Mouse (Mus musculus) testis, adult 2 months (tissue): ENCODE measurements around the gene Gm36210. TPM values are rescaled to one million over a fixed set of nuclear protein-coding genes. Genes with fewer than 3 reads are reported as not detected.

Experiments used
- H3K27ac ChIP-seq: fragments of 200-500 bp; 2 replicates; pipeline ENCODE4 v1.5.1; 2012; ENCODE audit warnings: low read depth, low read length; ENCODE audit not compliant: control insufficient read depth, insufficient read depth
- H3K27me3 ChIP-seq: fragments of 200-500 bp; 2 replicates; pipeline ENCODE4 v1.6.1; 2012; ENCODE audit warnings: mild to moderate bottlenecking, low read length, moderate library complexity; ENCODE audit not compliant: control insufficient read depth, insufficient read depth
- H3K36me3 ChIP-seq: fragments of 200-500 bp; 2 replicates; pipeline ENCODE4 v1.6.1; 2012; ENCODE audit warnings: mild to moderate bottlenecking, low read length; ENCODE audit not compliant: control insufficient read depth, insufficient read depth
- H3K4me1 ChIP-seq: fragments of 200-500 bp; 2 replicates; pipeline ENCODE4 v1.6.1; 2012; ENCODE audit warnings: low read length; ENCODE audit not compliant: control insufficient read depth, insufficient read depth
- H3K4me3 ChIP-seq: fragments of 200-500 bp; 2 replicates; pipeline ENCODE4 v1.5.1; 2012; ENCODE audit warnings: low read depth, mild to moderate bottlenecking, low read length, moderate library complexity, mixed read lengths; ENCODE audit not compliant: control insufficient read depth
- CTCF ChIP-seq: fragments of 200-500 bp; IDR thresholded peaks from 2 replicates; pipeline ENCODE4 v1.5.1; 2012; ENCODE audit warnings: low read depth, mild to moderate bottlenecking, inconsistent platforms, low read length, moderate library complexity; ENCODE audit not compliant: control insufficient read depth, insufficient read depth, insufficient replicate concordance
- POLR2A ChIP-seq: fragments of 200-500 bp; IDR thresholded peaks from 2 replicates; pipeline ENCODE4 v1.6.1; 2012; ENCODE audit warnings: low read depth, mild to moderate bottlenecking, inconsistent platforms, low read length, moderate library complexity; ENCODE audit not compliant: control insufficient read depth
- polyA plus RNA-seq: library from polyadenylated mRNA; depleted of rRNA; stranded (reverse); fragments of >200 nt; gene quantifications from 2 replicates; pipeline ENCODE4 v1.2.3, GENCODE M21; 2012

Gene Gm36210
- polyA plus RNA-seq, 1 experiment = 0.79 TPM

DNA sequence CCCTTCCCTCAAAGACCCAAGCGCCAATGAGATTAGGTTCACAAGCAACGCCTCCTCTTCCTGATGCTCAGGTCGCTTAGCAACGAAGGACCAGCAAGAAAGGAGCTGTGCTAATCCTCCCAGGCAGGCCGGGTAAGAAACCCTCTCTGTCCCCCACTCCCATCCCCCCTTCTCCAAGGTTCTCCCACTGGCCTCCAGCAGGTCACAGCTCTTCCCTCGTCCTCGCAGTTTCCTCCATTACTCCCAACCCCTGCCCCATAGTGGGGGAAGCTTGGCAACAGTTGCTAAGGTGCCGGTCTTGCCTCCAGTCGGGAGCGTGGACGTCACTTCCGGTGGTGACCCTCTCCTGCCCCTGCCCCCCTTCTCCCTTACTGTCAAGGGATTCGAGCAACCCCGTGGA is 16.2 kb upstream of the Gm36210 start:
- Histone ChIP-seq H3K4me1 (peaks cover 46% of the 10 kb centered on the region), H3K36me3 (no peaks in the 10 kb centered on the region), H3K27ac (peak overlapping the region; percentile 94), H3K27me3 (no peaks in the 10 kb centered on the region), H3K4me3 (peak overlapping the region; percentile 94)
- TF ChIP-seq POLR2A = no peak; the same call in 1 of the 2 replicates
- no peak for TF ChIP-seq CTCF

DNA sequence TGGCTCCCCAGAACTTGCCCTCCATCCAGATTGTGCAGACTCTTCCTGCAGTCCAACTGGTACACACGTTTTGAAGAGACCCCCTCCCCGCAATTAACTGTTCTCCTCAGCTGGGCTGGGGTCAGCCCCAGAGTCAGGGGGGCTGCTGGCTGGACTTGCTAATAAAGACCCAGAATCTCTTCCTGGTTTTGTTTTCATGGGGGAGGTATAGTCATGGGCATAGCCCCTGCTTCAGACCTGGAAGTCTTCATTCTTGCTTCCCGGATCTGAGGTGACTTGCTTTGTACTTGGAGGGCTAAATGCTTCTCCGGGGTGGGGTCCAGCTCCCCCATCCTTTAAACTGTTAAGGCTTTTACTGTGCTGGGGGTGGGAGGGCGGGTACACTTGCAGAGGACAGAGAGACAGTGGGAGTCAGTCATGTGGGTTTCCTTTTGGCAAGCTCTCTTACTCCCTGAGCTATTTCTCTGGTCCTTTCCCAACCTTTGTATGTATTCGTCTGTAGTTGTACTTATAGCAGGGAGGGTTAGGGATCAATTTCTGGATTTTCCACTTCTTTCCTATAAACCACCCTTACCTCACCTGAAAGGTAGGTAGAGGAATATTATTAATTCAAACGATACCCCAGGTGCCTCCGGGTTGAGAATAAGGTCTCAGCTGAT is 15.6 kb upstream of the Gm36210 start, which contains the start of gene Nat14:
Nat14 (plus strand) TSS at position 205 of the 659 bp plus-strand sequence.
- Histone ChIP-seq H3K27me3 (no peaks in the 10 kb centered on the region), H3K27ac (peak within 1 kb of the TSS; percentile 94), H3K4me1 (peaks cover 46% of the 10 kb centered on the region), H3K4me3 (peak within 1 kb of the TSS; percentile 94), H3K36me3 (no peaks in the 10 kb centered on the region)
- TF ChIP-seq POLR2A = no peak
- TF ChIP-seq CTCF = no peak

DNA sequence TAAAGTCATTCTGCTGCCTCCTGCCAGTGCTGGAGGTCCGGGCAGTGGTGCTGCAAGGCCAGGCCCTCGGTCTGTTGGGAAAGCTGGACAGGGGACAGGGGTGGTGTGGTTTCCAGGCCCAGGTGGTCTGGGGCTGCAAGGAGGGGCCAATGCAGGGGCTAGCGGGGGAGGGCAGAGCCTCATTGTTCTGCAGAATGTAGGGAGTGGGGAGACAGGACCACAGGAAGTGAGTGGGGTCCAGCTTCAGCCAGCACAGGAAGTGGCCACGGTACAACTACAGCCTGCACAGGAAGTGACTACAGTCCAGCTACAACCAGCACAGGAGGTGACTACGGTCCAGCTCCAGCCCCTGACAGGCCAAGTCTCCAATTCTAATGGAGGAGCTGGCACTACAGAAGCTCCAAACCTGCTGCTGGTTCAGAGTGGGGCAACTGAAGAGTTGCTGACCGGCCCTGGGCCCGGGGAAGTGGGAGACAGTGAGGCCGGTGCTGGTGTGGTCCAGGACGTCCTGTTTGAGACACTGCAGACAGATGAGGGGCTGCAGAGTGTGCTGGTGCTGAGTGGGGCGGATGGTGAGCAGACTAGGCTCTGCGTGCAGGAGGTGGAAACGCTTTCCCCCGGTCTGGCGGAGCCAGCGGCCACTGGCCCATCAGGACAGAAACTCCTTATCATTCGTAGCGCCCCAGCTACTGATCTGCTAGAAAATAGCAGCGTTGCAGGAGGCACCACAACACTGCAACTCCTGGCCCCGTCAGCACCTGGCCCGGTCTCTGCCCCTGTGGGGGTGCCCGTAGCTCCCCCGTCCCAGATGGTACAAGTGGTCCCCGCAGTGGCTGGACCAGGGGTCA is 14.9 kb upstream of the Gm36210 start:
- Histone ChIP-seq H3K4me1 (peaks cover 46% of the 10 kb centered on the region), H3K27ac (no peak overlapping the region), H3K4me3 (peak overlapping the region; percentile 65), H3K27me3 (no peaks in the 10 kb centered on the region), H3K36me3 (no peaks in the 10 kb centered on the region)
- TF ChIP-seq CTCF (no peak), POLR2A (no peak)

DNA sequence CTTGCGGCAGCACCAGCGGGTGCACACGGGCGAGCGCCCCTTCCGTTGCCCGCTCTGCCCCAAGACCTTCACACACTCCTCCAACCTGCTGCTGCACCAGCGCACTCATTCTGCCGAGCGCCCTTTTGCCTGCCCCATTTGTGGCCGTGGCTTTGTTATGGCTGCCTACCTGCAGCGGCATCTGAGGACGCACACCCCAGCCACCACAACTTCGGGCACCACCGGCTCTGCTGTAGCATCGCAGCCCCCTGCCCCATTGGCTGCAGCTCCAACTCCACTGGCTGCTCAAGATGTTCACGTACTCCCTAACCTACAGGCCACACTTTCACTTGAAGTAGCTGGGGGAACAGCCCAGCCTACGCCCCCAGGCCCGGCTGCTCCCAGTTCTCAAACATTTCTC is 14.2 kb upstream of the Gm36210 start:
- peak overlapping the region; percentile 14; the same call in 1 of the 2 replicates for H3K4me3 ChIP-seq
- H3K27ac ChIP-seq = no peak overlapping the region
- TF ChIP-seq POLR2A (no peak), CTCF (no peak)
- peaks cover 49% of the 10 kb centered on the region for H3K4me1 ChIP-seq
- H3K27me3 ChIP-seq = no peaks in the 10 kb centered on the region
- no peaks in the 10 kb centered on the region for H3K36me3 ChIP-seq

DNA sequence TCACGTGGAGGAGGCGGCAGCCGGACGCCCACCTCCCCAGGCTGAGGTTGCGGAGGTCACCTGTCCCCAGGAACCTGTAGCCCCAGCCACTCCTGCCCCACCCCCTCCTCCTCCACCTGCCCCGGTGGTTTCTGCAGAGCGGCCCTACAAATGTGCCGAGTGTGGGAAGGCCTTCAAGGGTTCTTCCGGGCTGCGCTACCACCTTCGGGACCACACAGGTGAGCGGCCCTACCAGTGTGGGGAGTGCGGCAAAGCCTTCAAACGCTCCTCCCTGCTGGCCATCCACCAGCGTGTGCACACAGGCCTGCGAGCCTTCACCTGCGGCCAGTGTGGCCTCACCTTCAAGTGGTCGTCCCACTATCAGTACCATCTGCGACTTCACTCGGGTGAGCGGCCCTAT is 13.7 kb upstream of the Gm36210 start:
- Histone ChIP-seq H3K4me1 (peaks cover 49% of the 10 kb centered on the region), H3K36me3 (no peaks in the 10 kb centered on the region), H3K27ac (no peak overlapping the region), H3K4me3 (no peak overlapping the region), H3K27me3 (no peaks in the 10 kb centered on the region)
- TF ChIP-seq POLR2A (no peak), CTCF (no peak)

DNA sequence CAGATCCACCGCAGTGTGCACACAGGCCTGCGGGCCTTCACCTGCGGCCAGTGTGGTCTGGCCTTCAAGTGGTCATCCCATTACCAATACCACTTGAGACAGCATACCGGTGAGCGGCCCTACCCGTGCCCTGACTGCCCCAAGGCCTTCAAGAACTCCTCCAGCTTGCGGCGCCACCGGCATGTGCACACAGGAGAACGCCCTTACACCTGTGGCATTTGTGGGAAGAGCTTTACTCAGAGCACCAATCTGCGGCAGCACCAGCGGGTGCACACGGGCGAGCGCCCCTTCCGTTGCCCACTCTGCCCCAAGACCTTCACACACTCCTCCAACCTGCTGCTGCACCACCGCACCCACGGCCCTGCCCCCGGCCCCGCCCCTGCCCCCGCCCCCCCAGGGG is 12.8 kb upstream of the Gm36210 start:
- TF ChIP-seq POLR2A (no peak), CTCF (no peak)
- Histone ChIP-seq H3K4me3 (no peak overlapping the region), H3K27me3 (no peaks in the 10 kb centered on the region), H3K27ac (no peak overlapping the region), H3K4me1 (peaks cover 48% of the 10 kb centered on the region), H3K36me3 (no peaks in the 10 kb centered on the region)

DNA sequence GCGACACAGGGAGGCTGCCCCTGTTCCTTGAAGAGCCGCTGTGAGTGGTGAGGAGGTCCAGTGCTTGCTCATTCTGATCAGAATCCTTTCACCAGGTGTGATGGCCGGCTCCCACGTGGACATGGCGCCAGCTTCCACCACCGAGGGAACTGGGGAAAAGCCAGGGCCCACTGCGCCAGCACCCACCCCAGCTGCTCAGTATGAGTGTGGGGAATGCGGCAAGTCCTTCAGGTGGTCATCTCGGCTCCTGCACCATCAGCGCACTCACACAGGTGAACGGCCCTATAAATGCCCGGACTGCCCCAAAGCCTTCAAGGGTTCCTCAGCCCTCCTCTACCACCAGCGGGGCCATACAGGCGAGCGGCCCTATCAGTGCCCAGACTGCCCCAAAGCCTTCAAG is 12.4 kb upstream of the Gm36210 start:
- Histone ChIP-seq H3K27me3 (no peaks in the 10 kb centered on the region), H3K36me3 (no peaks in the 10 kb centered on the region), H3K27ac (no peak overlapping the region), H3K4me3 (no peak overlapping the region), H3K4me1 (peaks cover 44% of the 10 kb centered on the region)
- TF ChIP-seq POLR2A (no peak), CTCF (no peak)
